Mouse (Mus musculus) spleen, adult 2 months (tissue): ENCODE results near the gene Ccdc30. TPM values are rescaled to one million over a fixed set of nuclear protein-coding genes. Genes with fewer than 3 reads are reported as not detected.

Experiments
- DNase-seq, 2 experiments: peaks; one replicate each; pipeline versions ENCODE4 v3.0.0 to v3.0.0-alpha.2; 2012 to 2021; ENCODE audit warnings: low spot score in 2 of 2, low read depth in 1 of 2
- H3K27ac ChIP-seq: fragments of 200-500 bp; 2 replicates; pipeline ENCODE4 v1.5.1; 2012; ENCODE audit warnings: low read length, inconsistent platforms; ENCODE audit not compliant: insufficient read depth
- H3K27me3 ChIP-seq: fragments of 200-500 bp; 2 replicates; pipeline ENCODE4 v1.6.1; 2012; ENCODE audit warnings: mild to moderate bottlenecking, moderate library complexity, low read length, inconsistent platforms; ENCODE audit not compliant: control insufficient read depth, insufficient read depth
- H3K36me3 ChIP-seq: fragments of 200-500 bp; 2 replicates; pipeline ENCODE4 v1.6.1; 2012; ENCODE audit warnings: mild to moderate bottlenecking, low read length, inconsistent platforms; ENCODE audit not compliant: control insufficient read depth, insufficient read depth
- H3K4me1 ChIP-seq: fragments of 200-500 bp; 2 replicates; pipeline ENCODE4 v1.6.1; 2011; ENCODE audit warnings: inconsistent platforms; ENCODE audit not compliant: control insufficient read depth, insufficient read depth, insufficient read length
- H3K4me3 ChIP-seq: fragments of 200-500 bp; 2 replicates; pipeline ENCODE4 v1.5.1; 2011; ENCODE audit warnings: mild to moderate bottlenecking, inconsistent platforms; ENCODE audit not compliant: insufficient read depth, insufficient read length; ENCODE audit errors: extremely low read depth
- CTCF ChIP-seq: fragments of 200-500 bp; IDR thresholded peaks from 2 replicates; pipeline ENCODE4 v1.5.1; 2011; ENCODE audit warnings: mild to moderate bottlenecking, inconsistent platforms; ENCODE audit not compliant: insufficient read depth, insufficient read length, insufficient replicate concordance; ENCODE audit errors: extremely low read depth
- POLR2A ChIP-seq: fragments of 200-500 bp; IDR thresholded peaks from 2 replicates; pipeline ENCODE4 v1.6.1; 2011; ENCODE audit warnings: low read depth, low read length, inconsistent platforms
- WGBS: fragments of 180-500 bp; shearing (Covaris S2); methylation state at CpG from one replicate; pipeline ENCODE4 v1.1.7; 2018; 5-methylcytosine and 5-hydroxymethylcytosine counted together
- polyA plus RNA-seq: library from polyadenylated mRNA; depleted of rRNA; stranded (reverse); fragments of >200 nt; gene quantifications from 2 replicates; pipeline ENCODE4 v1.2.3, GENCODE M21; 2012

Gene Ccdc30
- polyA plus RNA-seq, 1 experiment, result 0.20 TPM

DNA sequence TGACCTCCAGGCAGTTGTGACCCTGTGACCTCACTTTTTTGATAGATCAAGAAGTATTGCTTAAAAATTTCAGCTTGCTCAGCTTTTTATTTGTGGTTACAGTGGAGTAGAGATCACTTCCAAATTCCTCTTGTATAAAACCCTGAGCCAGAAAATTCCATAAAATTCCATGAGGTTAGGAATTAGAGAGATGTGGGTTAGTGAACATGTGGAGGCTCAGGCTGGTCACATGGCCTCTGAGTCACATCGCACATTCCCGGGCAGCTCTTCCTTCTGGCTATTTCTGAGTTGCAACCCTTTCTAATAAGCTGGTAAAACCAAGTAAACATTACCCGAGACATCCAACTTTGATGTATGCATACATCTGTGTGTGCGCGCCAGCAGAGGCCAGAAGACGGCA is 69.8 kb downstream of the Ccdc30 start:
- no peaks in the 10 kb centered on the region for H3K4me1 ChIP-seq
- H3K27me3 ChIP-seq, result no peaks in the 10 kb centered on the region
- DNase-seq, result no peak
- H3K4me3 ChIP-seq, result no peak overlapping the region
- no peak for TF ChIP-seq POLR2A
- TF ChIP-seq CTCF, result no peak
- no peak overlapping the region for H3K27ac ChIP-seq
- WGBS, result 93% methylated on average over 6 of the region's 6 CpGs
- no peaks in the 10 kb centered on the region for H3K36me3 ChIP-seq

GRCm38 (mm10) chr4:119338861-119339361 is 76.4 kb downstream of the Ccdc30 start:
- H3K4me3 ChIP-seq, result no peak overlapping the region
- H3K27me3 ChIP-seq, result no peaks in the 10 kb centered on the region
- 18% methylated on average over 10 of the region's 10 CpGs for WGBS
- peak in 1 of 2 experiments; percentile 24 for DNase-seq
- no peak overlapping the region for H3K27ac ChIP-seq
- H3K4me1 ChIP-seq, result no peaks in the 10 kb centered on the region
- no peaks in the 10 kb centered on the region for H3K36me3 ChIP-seq
- TF ChIP-seq CTCF (peak; percentile 46; the same call in 1 of the 2 replicates), POLR2A (no peak)

DNA sequence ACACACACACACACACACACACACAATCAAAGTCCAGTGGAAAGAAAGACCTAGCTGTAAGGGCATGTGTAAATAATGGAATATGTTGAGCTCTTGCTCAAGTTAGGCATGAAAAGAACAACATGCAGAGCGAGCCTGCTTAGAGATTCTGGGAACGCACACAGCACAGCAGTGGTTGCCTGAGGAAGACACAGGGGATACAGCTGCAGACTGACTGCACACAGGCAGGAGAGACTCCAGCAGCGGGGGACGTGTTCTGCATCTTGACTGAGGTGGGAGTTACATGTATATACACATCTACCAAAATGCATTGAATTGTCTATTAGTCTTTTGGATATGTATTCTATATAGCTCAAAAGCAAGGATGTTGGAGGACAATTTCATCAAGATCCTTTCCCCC is 76.9 kb downstream of the Ccdc30 start:
- DNase-seq, result no peak
- no peak overlapping the region for H3K4me3 ChIP-seq
- 89% methylated on average over 4 of the region's 4 CpGs for WGBS

GRCm38 (mm10) chr4:119333487-119333886 is 81.8 kb downstream of the Ccdc30 start:
- DNase-seq, result no peak
- Histone ChIP-seq H3K27me3 (no peaks in the 10 kb centered on the region), H3K27ac (no peak overlapping the region), H3K36me3 (no peaks in the 10 kb centered on the region), H3K4me3 (no peak overlapping the region), H3K4me1 (no peaks in the 10 kb centered on the region)
- 88% methylated on average over 6 of the region's 6 CpGs for WGBS
- no peak for TF ChIP-seq CTCF
- no peak for TF ChIP-seq POLR2A

More for the DNA sequence above, 76.9 kb downstream of the Ccdc30 start:
- TF ChIP-seq CTCF (no peak), POLR2A (no peak)
- Histone ChIP-seq H3K27me3 (no peaks in the 10 kb centered on the region), H3K27ac (no peak overlapping the region), H3K36me3 (no peaks in the 10 kb centered on the region), H3K4me1 (no peaks in the 10 kb centered on the region)

- H3K36me3 ChIP-seq, result peaks cover 9% of the 10 kb centered on the region
- H3K4me1 ChIP-seq, result peaks cover 5% of the 10 kb centered on the region; the same call in 1 of the 2 replicates
- no peaks in the 10 kb centered on the region for H3K27me3 ChIP-seq
- no peak for DNase-seq
- no peak overlapping the region for H3K27ac ChIP-seq
- H3K4me3 ChIP-seq, result peak overlapping the region; percentile 66; the same call in 1 of the 2 replicates
- 40% methylated on average over 10 of the region's 10 CpGs for WGBS
- TF ChIP-seq CTCF, result no peak
- TF ChIP-seq POLR2A, result no peak
Measured at GRCm38 (mm10) chr4:119320896-119321550, 94.3 kb downstream of the Ccdc30 start.

GRCm38 (mm10) chr4:119320131-119320830 is 95.0 kb downstream of the Ccdc30 start, which contains the start of gene Ppih:
Ppih (minus strand) TSS chr4:119320546.
- WGBS, result 1% methylated on average over 44 of the region's 44 CpGs
- peak; percentile 68 for TF ChIP-seq POLR2A
- no peak for TF ChIP-seq CTCF
- Histone ChIP-seq H3K27ac (peak within 1 kb of the TSS; percentile 83), H3K27me3 (no peaks in the 10 kb centered on the region), H3K4me3 (peak within 1 kb of the TSS; percentile 87), H3K4me1 (peaks cover 5% of the 10 kb centered on the region; the same call in 1 of the 2 replicates), H3K36me3 (peaks cover 14% of the 10 kb centered on the region)
- peak; percentile 89 to 94 for DNase-seq
